Mouse (Mus musculus): ENCODE results near the gene Patj. TPM values are rescaled to one million over a fixed set of nuclear protein-coding genes. Genes with fewer than 3 reads are reported as not detected.
"Not testable (repeated sequence)": the region's sequence is repeated elsewhere in the genome, so short reads cannot be mapped to it uniquely, and the experiment has no call there.

Patj gene
- polyA plus RNA-seq, 1 experiment = 22.3 TPM

- no peaks in the 10 kb centered on the region for H3K27me3 ChIP-seq (ENCODE audit: control insufficient read depth, insufficient read depth, insufficient read length)
- H3K36me3 ChIP-seq (ENCODE audit: control insufficient read depth, insufficient read depth) = no peaks in the 10 kb centered on the region
- no peaks in the 10 kb centered on the region for H3K79me2 ChIP-seq (ENCODE audit: control insufficient read depth, insufficient read depth)
- no peak overlapping the region for H3K4me3 ChIP-seq
- no peak for TF ChIP-seq REST (IDR thresholded peaks at IDR 0.05; ENCODE audit: insufficient read depth, insufficient read length)
- no peak for TF ChIP-seq CEBPB (IDR thresholded peaks at IDR 0.05; ENCODE audit: insufficient read depth, poor library complexity, severe bottlenecking)
- no peak for TF ChIP-seq E2F4 (IDR thresholded peaks at IDR 0.05; ENCODE audit: insufficient read depth)
- TF ChIP-seq TCF3 (IDR thresholded peaks at IDR 0.05; ENCODE audit: insufficient read length, low read depth) = no peak
- TF ChIP-seq USF1 (IDR thresholded peaks at IDR 0.05; ENCODE audit: low read depth) = no peak
- no peak for TF ChIP-seq SRF (IDR thresholded peaks at IDR 0.05; ENCODE audit: control insufficient read depth, insufficient read length, low read depth)
- TF ChIP-seq POLR2AphosphoS2 (IDR thresholded peaks at IDR 0.05; ENCODE audit: insufficient read length, low read depth) = no peak
- no peak for TF ChIP-seq MAX (IDR thresholded peaks at IDR 0.05; ENCODE audit: low read depth)
- no peak for TF ChIP-seq TCF12 (IDR thresholded peaks at IDR 0.05; ENCODE audit: insufficient read depth, poor library complexity, severe bottlenecking)
- no peak overlapping the region for H3K4me2 ChIP-seq (ENCODE audit: low read depth)
- H3ac ChIP-seq (ENCODE audit: control insufficient read depth, insufficient read length) = no peak overlapping the region
Observed at GRCm38 (mm10) chr4:98622180-98622579, 226.6 kb downstream of the Patj start.

GRCm38 (mm10) chr4:98622996-98623673 is 227.6 kb downstream of the Patj start:
- H3K27me3 ChIP-seq (ENCODE audit: control insufficient read depth, insufficient read depth, insufficient read length) = no peaks in the 10 kb centered on the region
- no peak for TF ChIP-seq POLR2AphosphoS2 (IDR thresholded peaks at IDR 0.05; ENCODE audit: insufficient read length, low read depth)
- no peak for TF ChIP-seq USF1 (IDR thresholded peaks at IDR 0.05; ENCODE audit: low read depth)
- TF ChIP-seq TCF12 (IDR thresholded peaks at IDR 0.05; ENCODE audit: insufficient read depth, poor library complexity, severe bottlenecking) = no peak
- TF ChIP-seq MAX (IDR thresholded peaks at IDR 0.05; ENCODE audit: low read depth) = no peak
- no peak for TF ChIP-seq MYOD1 (IDR thresholded peaks at IDR 0.05; ENCODE audit: control insufficient read depth in 1 of 3, insufficient read length in 2 of 3, low read depth in 2 of 3)
- no peak for TF ChIP-seq POLR2A (IDR thresholded peaks at IDR 0.05; ENCODE audit: insufficient read length, low read depth)
- TF ChIP-seq SRF (IDR thresholded peaks at IDR 0.05; ENCODE audit: control insufficient read depth, insufficient read length, low read depth) = no peak
- TF ChIP-seq CEBPB (IDR thresholded peaks at IDR 0.05; ENCODE audit: insufficient read depth, poor library complexity, severe bottlenecking) = no peak
- TF ChIP-seq E2F4 (IDR thresholded peaks at IDR 0.05; ENCODE audit: insufficient read depth) = no peak
- no peak for TF ChIP-seq TCF3 (IDR thresholded peaks at IDR 0.05; ENCODE audit: insufficient read length, low read depth)
- no peak for TF ChIP-seq REST (IDR thresholded peaks at IDR 0.05; ENCODE audit: insufficient read depth, insufficient read length)
- no peak for TF ChIP-seq MYOG (IDR thresholded peaks at IDR 0.05; ENCODE audit: control insufficient read depth in 1 of 3, insufficient read depth in 1 of 3, insufficient read length in 2 of 3, low read depth in 2 of 3)
- H3K4me2 ChIP-seq (ENCODE audit: low read depth) = no peak overlapping the region
- H3K4me3 ChIP-seq = no peak overlapping the region
- H3K79me2 ChIP-seq (ENCODE audit: control insufficient read depth, insufficient read depth) = no peaks in the 10 kb centered on the region
- no peak overlapping the region for H3ac ChIP-seq (ENCODE audit: control insufficient read depth, insufficient read length)
- H3K36me3 ChIP-seq (ENCODE audit: control insufficient read depth, insufficient read depth) = no peaks in the 10 kb centered on the region

- Histone ChIP-seq H3K79me2 (ENCODE audit: control insufficient read depth, insufficient read depth) (no peaks in the 10 kb centered on the region), H3K36me3 (ENCODE audit: control insufficient read depth, insufficient read depth) (no peaks in the 10 kb centered on the region), H3K4me3 (no peak overlapping the region), H3K27me3 (ENCODE audit: control insufficient read depth, insufficient read depth, insufficient read length) (no peaks in the 10 kb centered on the region), H3ac (ENCODE audit: control insufficient read depth, insufficient read length) (no peak overlapping the region), H3K4me2 (ENCODE audit: low read depth) (no peak overlapping the region)
- TF ChIP-seq MAX (IDR thresholded peaks at IDR 0.05; ENCODE audit: low read depth) (no peak), MYOG (IDR thresholded peaks at IDR 0.05; ENCODE audit: control insufficient read depth in 1 of 3, insufficient read depth in 1 of 3, insufficient read length in 2 of 3, low read depth in 2 of 3) (no peak), TCF12 (IDR thresholded peaks at IDR 0.05; ENCODE audit: insufficient read depth, poor library complexity, severe bottlenecking) (no peak), CEBPB (IDR thresholded peaks at IDR 0.05; ENCODE audit: insufficient read depth, poor library complexity, severe bottlenecking) (no peak), POLR2A (IDR thresholded peaks at IDR 0.05; ENCODE audit: insufficient read length, low read depth) (no peak), MYOD1 (IDR thresholded peaks at IDR 0.05; ENCODE audit: control insufficient read depth in 1 of 3, insufficient read length in 2 of 3, low read depth in 2 of 3) (no peak), SRF (IDR thresholded peaks at IDR 0.05; ENCODE audit: control insufficient read depth, insufficient read length, low read depth) (no peak), E2F4 (IDR thresholded peaks at IDR 0.05; ENCODE audit: insufficient read depth) (no peak), REST (IDR thresholded peaks at IDR 0.05; ENCODE audit: insufficient read depth, insufficient read length) (no peak), TCF3 (IDR thresholded peaks at IDR 0.05; ENCODE audit: insufficient read length, low read depth) (no peak), POLR2AphosphoS2 (IDR thresholded peaks at IDR 0.05; ENCODE audit: insufficient read length, low read depth) (no peak), USF1 (IDR thresholded peaks at IDR 0.05; ENCODE audit: low read depth) (no peak)
Observed at GRCm38 (mm10) chr4:98628286-98628685, 232.7 kb downstream of the Patj start.

- not testable (repeated sequence) for H3K4me3 ChIP-seq; H3ac ChIP-seq (ENCODE audit: control insufficient read depth, insufficient read length); H3K27me3 ChIP-seq (ENCODE audit: control insufficient read depth, insufficient read depth, insufficient read length); H3K36me3 ChIP-seq (ENCODE audit: control insufficient read depth, insufficient read depth); H3K79me2 ChIP-seq (ENCODE audit: control insufficient read depth, insufficient read depth); H3K4me2 ChIP-seq (ENCODE audit: low read depth)
Observed at GRCm38 (mm10) chr4:98629217-98629616, 233.6 kb downstream of the Patj start.

- no peaks in the 10 kb centered on the region for H3K79me2 ChIP-seq (ENCODE audit: control insufficient read depth, insufficient read depth)
- no peak overlapping the region for H3ac ChIP-seq (ENCODE audit: control insufficient read depth, insufficient read length)
- H3K4me3 ChIP-seq = no peak overlapping the region
- no peak overlapping the region for H3K4me2 ChIP-seq (ENCODE audit: low read depth)
- no peaks in the 10 kb centered on the region for H3K27me3 ChIP-seq (ENCODE audit: control insufficient read depth, insufficient read depth, insufficient read length)
- H3K36me3 ChIP-seq (ENCODE audit: control insufficient read depth, insufficient read depth) = no peaks in the 10 kb centered on the region
- no peak for TF ChIP-seq E2F4 (IDR thresholded peaks at IDR 0.05; ENCODE audit: insufficient read depth)
- no peak for TF ChIP-seq POLR2A (IDR thresholded peaks at IDR 0.05; ENCODE audit: insufficient read length, low read depth)
- TF ChIP-seq CEBPB (IDR thresholded peaks at IDR 0.05; ENCODE audit: insufficient read depth, poor library complexity, severe bottlenecking) = no peak
- TF ChIP-seq TCF12 (IDR thresholded peaks at IDR 0.05; ENCODE audit: insufficient read depth, poor library complexity, severe bottlenecking) = no peak
- no peak for TF ChIP-seq MYOD1 (IDR thresholded peaks at IDR 0.05; ENCODE audit: control insufficient read depth in 1 of 3, insufficient read length in 2 of 3, low read depth in 2 of 3)
- TF ChIP-seq SRF (IDR thresholded peaks at IDR 0.05; ENCODE audit: control insufficient read depth, insufficient read length, low read depth) = no peak
- TF ChIP-seq POLR2AphosphoS2 (IDR thresholded peaks at IDR 0.05; ENCODE audit: insufficient read length, low read depth) = no peak
- TF ChIP-seq USF1 (IDR thresholded peaks at IDR 0.05; ENCODE audit: low read depth) = no peak
- no peak for TF ChIP-seq MAX (IDR thresholded peaks at IDR 0.05; ENCODE audit: low read depth)
- no peak for TF ChIP-seq REST (IDR thresholded peaks at IDR 0.05; ENCODE audit: insufficient read depth, insufficient read length)
- no peak for TF ChIP-seq TCF3 (IDR thresholded peaks at IDR 0.05; ENCODE audit: insufficient read length, low read depth)
- no peak for TF ChIP-seq MYOG (IDR thresholded peaks at IDR 0.05; ENCODE audit: control insufficient read depth in 1 of 3, insufficient read depth in 1 of 3, insufficient read length in 2 of 3, low read depth in 2 of 3)
Observed at GRCm38 (mm10) chr4:98635140-98635837, 239.7 kb downstream of the Patj start.
